Mouse (Mus musculus): ENCODE measurements at regions not wholly inside any gene's neighbourhood (a gene's known extent, or its start where the extent isn't known, plus 50 kb on each side); places are given as distances from the start of the nearest gene placed in this dataset.
A peak's percentile ranks its signal among the peaks of the same experiment; 100 is the strongest.

- H3K9ac ChIP-seq: no peak overlapping the region
- ATAC-seq (replicated peaks; ENCODE audit: low FRiP score): no peak
- H3K9me3 ChIP-seq (replicated peaks): no peaks in the 10 kb centered on the region
- 88% methylated on average over 1 of the region's 1 CpGs for WGBS
- H3K27me3 ChIP-seq: no peaks in the 10 kb centered on the region
- no peak overlapping the region for H3K27ac ChIP-seq
- no peak overlapping the region for H3K4me2 ChIP-seq
- no peaks in the 10 kb centered on the region for H3K4me1 ChIP-seq
- no peak overlapping the region for H3K4me3 ChIP-seq (replicated peaks)
- no peaks in the 10 kb centered on the region for H3K36me3 ChIP-seq
Measured at GRCm38 (mm10) chr17:58598911-58599310, 392.3 kb downstream of the Pdzph1 start.

GRCm38 (mm10) chr17:58596661-58597060 is 394.5 kb downstream of the Pdzph1 start:
- H3K4me1 ChIP-seq: no peaks in the 10 kb centered on the region
- no peak for ATAC-seq (replicated peaks; ENCODE audit: low FRiP score)
- H3K36me3 ChIP-seq: no peaks in the 10 kb centered on the region

GRCm38 (mm10) chr17:58587946-58588345 is 403.2 kb downstream of the Pdzph1 start:
- no peak overlapping the region for H3K27ac ChIP-seq
- H3K9ac ChIP-seq: no peak overlapping the region
- H3K36me3 ChIP-seq: no peaks in the 10 kb centered on the region
- no peaks in the 10 kb centered on the region for H3K9me3 ChIP-seq (replicated peaks)
- H3K27me3 ChIP-seq: no peaks in the 10 kb centered on the region
- H3K4me3 ChIP-seq (replicated peaks): no peak overlapping the region
- no peak overlapping the region for H3K4me2 ChIP-seq
- 57% methylated on average over 2 of the region's 2 CpGs for WGBS
- H3K4me1 ChIP-seq: no peaks in the 10 kb centered on the region
- 0 out of 2 replicates have a peak, but pooled peaks have one; percentile 33 for ATAC-seq (replicated peaks; ENCODE audit: low FRiP score)

More at GRCm38 (mm10) chr17:58596661-58597060, 394.5 kb downstream of the Pdzph1 start:
- H3K9ac ChIP-seq: no peak overlapping the region
- H3K9me3 ChIP-seq (replicated peaks): no peaks in the 10 kb centered on the region
- no peak overlapping the region for H3K4me2 ChIP-seq
- H3K27me3 ChIP-seq: no peaks in the 10 kb centered on the region
- H3K4me3 ChIP-seq (replicated peaks): no peak overlapping the region
- no peak overlapping the region for H3K27ac ChIP-seq

- no peak overlapping the region for H3K27ac ChIP-seq
- no peak overlapping the region for H3K4me2 ChIP-seq
- no peaks in the 10 kb centered on the region for H3K4me1 ChIP-seq
- H3K27me3 ChIP-seq: no peaks in the 10 kb centered on the region
- WGBS: 81% methylated on average over 2 of the region's 2 CpGs
- no peak for ATAC-seq (replicated peaks; ENCODE audit: low FRiP score)
- no peaks in the 10 kb centered on the region for H3K36me3 ChIP-seq
- H3K4me3 ChIP-seq (replicated peaks): no peak overlapping the region
- H3K9me3 ChIP-seq (replicated peaks): no peaks in the 10 kb centered on the region
- no peak overlapping the region for H3K9ac ChIP-seq
Measured at GRCm38 (mm10) chr17:58572885-58573284, 418.3 kb downstream of the Pdzph1 start.
